Mouse (Mus musculus) embryonic facial prominence, embryonic 14.5 days (tissue): ENCODE data around the gene Tyw3. TPM values are rescaled to one million over a fixed set of nuclear protein-coding genes. Genes with fewer than 3 reads are reported as not detected.
A peak's percentile ranks its signal among the peaks of the same experiment; 100 is the strongest.

Experiments
- ATAC-seq: fragments of 200-750 bp; cut with Nextera tagmentation; 2 replicates; pipeline ENCODE4 v1.8.0; 2017; ENCODE audit warnings: low read depth, moderate number of reproducible peaks, moderate TSS enrichment
- DNase-seq: peaks from one replicate; pipeline ENCODE4 v3.0.0-alpha.2; 2015; ENCODE audit warnings: low spot score
- H3K27ac ChIP-seq: fragments of 300-500 bp; sonication (generic); replicated peaks from 2 replicates; pipeline ENCODE4 v1.5.1; 2014; ENCODE audit warnings: low read depth, mild to moderate bottlenecking, low read length, moderate library complexity
- H3K27me3 ChIP-seq: fragments of 300-500 bp; sonication (generic); replicated peaks from 2 replicates; pipeline ENCODE4 v1.6.1; 2014; ENCODE audit warnings: low read length; ENCODE audit not compliant: control insufficient read depth, insufficient read depth
- H3K36me3 ChIP-seq: fragments of 300-500 bp; sonication (generic); 2 replicates; pipeline ENCODE4 v1.6.1; 2014; ENCODE audit warnings: low read length, mixed read lengths; ENCODE audit not compliant: control insufficient read depth, insufficient read depth
- H3K4me1 ChIP-seq: fragments of 300-500 bp; sonication (generic); 2 replicates; pipeline ENCODE4 v1.6.1; 2014; ENCODE audit warnings: antibody characterized with exemption, low read length; ENCODE audit not compliant: control insufficient read depth, insufficient read depth
- H3K4me2 ChIP-seq: fragments of 300-500 bp; sonication (generic); 2 replicates; pipeline ENCODE4 v1.6.1; 2014; ENCODE audit warnings: low read depth, mild to moderate bottlenecking, low read length, moderate library complexity, mixed read lengths
- H3K4me3 ChIP-seq: fragments of 300-500 bp; sonication (generic); 2 replicates; pipeline ENCODE4 v1.5.1; 2014; ENCODE audit warnings: low read depth, mild to moderate bottlenecking, low read length
- H3K9ac ChIP-seq: fragments of 300-500 bp; sonication (generic); 2 replicates; pipeline ENCODE4 v1.6.1; 2014; ENCODE audit warnings: low read depth, mild to moderate bottlenecking, low read length, moderate library complexity, mixed read lengths
- H3K9me3 ChIP-seq: fragments of 300-500 bp; sonication (generic); 2 replicates; pipeline ENCODE4 v1.6.1; 2016; ENCODE audit warnings: low read length; ENCODE audit not compliant: control insufficient read depth
- WGBS: fragments of 180-500 bp; shearing (Covaris S2); extraction: QIAGEN DNeasy Blood & Tissue Kit; methylation state at CpG from one replicate; pipeline ENCODE4 v1.1.7; 2014; 5-methylcytosine and 5-hydroxymethylcytosine counted together
- polyA plus RNA-seq: library from polyadenylated mRNA; unstranded; fragments of >200 nt; fragmentation: Nextera tagmentation; extraction: Ambion mirVana; gene quantifications from 2 replicates; pipeline ENCODE4 v1.2.1, GENCODE M21; 2014

Tyw3 gene
- polyA plus RNA-seq, 1 experiment from 2014 or later, result 13.4 TPM

DNA sequence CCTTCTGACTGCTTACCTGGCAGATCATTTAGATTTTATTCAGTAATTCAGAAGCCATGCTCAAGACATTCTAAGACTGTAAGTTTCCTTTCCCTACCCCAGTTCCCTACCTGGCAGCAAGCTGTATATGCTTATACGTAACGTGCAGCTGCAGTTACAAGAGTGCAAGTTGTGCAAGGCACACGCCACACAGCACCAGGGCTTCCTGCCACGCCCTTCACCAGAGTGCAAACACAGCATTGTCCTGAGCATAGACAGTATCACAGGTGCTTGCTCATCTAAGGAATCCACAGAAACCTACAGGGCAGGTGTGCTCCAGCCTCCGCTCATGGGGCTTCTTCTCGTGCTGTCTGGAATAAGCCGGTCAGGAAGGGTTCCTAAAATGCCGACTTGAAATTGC, 19.0 kb downstream of the Tyw3 start:
- Histone ChIP-seq H3K4me1 (no peaks in the 10 kb centered on the region), H3K4me2 (no peak overlapping the region), H3K9ac (no peak overlapping the region), H3K27me3 (no peaks in the 10 kb centered on the region), H3K27ac (no peak overlapping the region), H3K4me3 (no peak overlapping the region), H3K36me3 (peaks cover 15% of the 10 kb centered on the region), H3K9me3 (no peaks in the 10 kb centered on the region)
- 90% methylated on average over 7 of the region's 8 CpGs for WGBS
- ATAC-seq, result no peak
- no peak for DNase-seq

DNA sequence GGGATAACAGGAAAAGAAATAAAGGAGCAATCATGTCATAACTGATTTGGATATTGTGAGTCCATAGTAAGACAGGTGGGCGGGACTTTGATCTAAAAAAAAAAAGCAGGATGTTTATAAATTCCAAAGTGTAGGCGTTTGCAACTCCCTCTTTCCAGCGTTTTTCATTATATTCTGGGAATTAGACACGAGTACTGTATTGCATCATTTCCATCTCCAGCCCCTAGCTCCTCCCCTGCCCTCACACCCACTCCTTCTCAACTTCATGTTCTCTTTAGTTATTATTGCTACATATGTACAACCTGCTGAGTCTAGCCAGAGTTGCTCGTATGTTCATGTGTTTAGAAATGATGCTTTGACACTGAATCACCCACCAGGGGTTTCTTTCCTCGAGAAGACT, 23.2 kb downstream of the Tyw3 start:
- DNase-seq (no peak), ATAC-seq (no peak)
- no peak overlapping the region for H3K4me3 ChIP-seq
- H3K9ac ChIP-seq, result no peak overlapping the region
- H3K4me1 ChIP-seq, result peaks cover 12% of the 10 kb centered on the region; the same call in 1 of the 2 replicates
- H3K9me3 ChIP-seq, result no peaks in the 10 kb centered on the region
- 62% methylated on average over 6 of the region's 6 CpGs for WGBS
- peaks cover 2% of the 10 kb centered on the region; the same call in 1 of the 2 replicates for H3K36me3 ChIP-seq
- H3K27ac ChIP-seq, result no peak overlapping the region
- no peak overlapping the region for H3K4me2 ChIP-seq
- H3K27me3 ChIP-seq, result peaks cover 8% of the 10 kb centered on the region

DNA sequence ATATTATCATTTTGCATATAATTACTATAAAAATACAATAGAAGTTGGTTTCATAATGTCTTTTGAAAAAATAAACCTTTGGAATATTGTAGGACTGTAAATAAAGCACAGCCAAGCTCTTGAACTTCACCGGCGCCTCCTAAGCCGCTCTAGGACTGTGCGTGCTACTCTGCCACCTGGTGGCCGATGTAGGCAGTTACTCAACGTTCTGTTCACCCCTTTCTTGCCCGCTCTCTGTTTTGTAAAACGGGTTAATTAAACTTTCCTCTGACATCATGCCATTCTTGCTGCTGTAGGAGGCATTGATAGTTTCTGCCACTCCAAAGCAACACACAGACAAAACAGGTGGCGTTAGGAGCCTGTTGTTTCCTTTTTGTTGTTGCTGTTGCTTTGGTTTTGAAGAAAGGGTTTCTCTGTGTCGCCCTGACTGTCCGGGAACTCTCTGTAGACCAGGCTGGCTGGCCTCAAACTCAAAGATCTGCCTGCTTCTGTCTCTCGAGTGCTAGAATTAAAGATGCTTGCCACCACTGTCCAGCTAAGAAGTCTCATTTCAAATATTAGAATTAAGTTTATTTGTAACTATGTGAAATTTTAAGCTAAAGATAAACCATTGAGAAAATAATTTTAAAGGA, 24.4 kb downstream of the Tyw3 start:
- no peak overlapping the region for H3K4me3 ChIP-seq
- ATAC-seq (peak; percentile 72), DNase-seq (peak; percentile 91)
- H3K27ac ChIP-seq, result no peak overlapping the region
- H3K9me3 ChIP-seq, result no peaks in the 10 kb centered on the region
- H3K9ac ChIP-seq, result peak overlapping the region; percentile 48; the same call in 1 of the 2 replicates
- peaks cover 12% of the 10 kb centered on the region; the same call in 1 of the 2 replicates for H3K4me1 ChIP-seq
- WGBS, result 10% methylated on average over 12 of the region's 12 CpGs
- peaks cover 8% of the 10 kb centered on the region for H3K27me3 ChIP-seq
- H3K36me3 ChIP-seq, result no peaks in the 10 kb centered on the region
- 0 out of 2 replicates have a peak overlapping the region, but pooled peaks have one; percentile 13 for H3K4me2 ChIP-seq

DNA sequence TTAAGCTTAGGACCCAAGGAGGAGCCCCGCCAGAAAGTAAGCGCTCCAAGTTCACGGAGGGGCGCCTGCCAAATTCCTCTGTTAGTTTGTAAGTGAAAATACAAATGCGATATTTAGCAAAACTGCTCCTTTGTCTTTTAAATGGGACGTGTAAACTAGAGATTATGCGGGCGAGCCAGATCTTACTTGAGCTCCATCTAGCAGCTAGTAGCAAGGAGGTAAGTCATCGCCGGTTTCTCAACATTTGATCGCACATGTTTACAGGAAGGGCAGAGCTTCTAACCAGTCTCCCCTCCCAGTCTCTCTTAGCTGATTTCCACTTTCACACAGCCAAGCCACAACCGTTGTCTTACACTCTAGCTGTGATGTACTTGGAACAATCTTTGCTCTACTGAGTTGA, 26.1 kb downstream of the Tyw3 start:
- no peaks in the 10 kb centered on the region for H3K36me3 ChIP-seq
- H3K4me2 ChIP-seq, result peak overlapping the region; percentile 53
- peak overlapping the region; percentile 21 for H3K4me3 ChIP-seq
- ATAC-seq (no peak), DNase-seq (peak; percentile 81)
- peaks cover 16% of the 10 kb centered on the region; the same call in 1 of the 2 replicates for H3K4me1 ChIP-seq
- 4% methylated on average over 12 of the region's 12 CpGs for WGBS
- H3K9ac ChIP-seq, result peak overlapping the region; percentile 28
- H3K27me3 ChIP-seq, result peaks cover 8% of the 10 kb centered on the region
- H3K9me3 ChIP-seq, result no peaks in the 10 kb centered on the region
- H3K27ac ChIP-seq, result peak overlapping the region; percentile 73

DNA sequence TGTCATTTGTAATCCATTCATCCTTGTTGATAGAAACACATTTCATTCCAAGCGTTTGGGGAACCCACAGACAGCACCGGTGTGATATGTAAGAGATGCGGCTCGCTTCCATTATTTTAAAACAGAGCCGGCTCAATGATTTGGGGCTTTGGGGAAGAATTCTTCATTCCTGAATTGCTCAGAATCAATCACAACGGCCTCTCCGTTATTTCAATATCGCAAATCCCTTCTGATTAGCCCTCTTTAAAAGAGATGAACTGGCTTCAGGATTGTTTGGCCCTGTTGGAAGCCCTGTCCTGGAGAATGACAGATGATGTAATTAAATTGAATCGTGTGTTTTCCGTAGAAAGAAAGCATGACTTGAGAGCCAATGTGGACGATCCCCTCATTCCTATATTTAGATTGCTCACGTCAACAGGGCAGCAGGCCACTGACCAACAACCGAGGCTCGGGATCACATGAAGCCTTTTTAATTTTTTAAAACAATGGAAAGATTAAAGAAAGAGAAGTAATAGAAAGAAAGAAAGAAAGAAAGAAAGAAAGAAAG, 26.8 kb downstream of the Tyw3 start:
- 0 out of 2 replicates have a peak overlapping the region, but pooled peaks have one; percentile 6 for H3K4me3 ChIP-seq
- 39% methylated on average over 14 of the region's 14 CpGs for WGBS
- H3K9me3 ChIP-seq, result no peaks in the 10 kb centered on the region
- H3K36me3 ChIP-seq, result no peaks in the 10 kb centered on the region
- peak overlapping the region; percentile 39 for H3K27ac ChIP-seq
- peak overlapping the region; percentile 53 for H3K4me2 ChIP-seq
- H3K27me3 ChIP-seq, result peaks cover 8% of the 10 kb centered on the region
- H3K4me1 ChIP-seq, result peaks cover 16% of the 10 kb centered on the region; the same call in 1 of the 2 replicates
- no peak for ATAC-seq
- H3K9ac ChIP-seq, result peak overlapping the region; percentile 44
- DNase-seq, result no peak

DNA sequence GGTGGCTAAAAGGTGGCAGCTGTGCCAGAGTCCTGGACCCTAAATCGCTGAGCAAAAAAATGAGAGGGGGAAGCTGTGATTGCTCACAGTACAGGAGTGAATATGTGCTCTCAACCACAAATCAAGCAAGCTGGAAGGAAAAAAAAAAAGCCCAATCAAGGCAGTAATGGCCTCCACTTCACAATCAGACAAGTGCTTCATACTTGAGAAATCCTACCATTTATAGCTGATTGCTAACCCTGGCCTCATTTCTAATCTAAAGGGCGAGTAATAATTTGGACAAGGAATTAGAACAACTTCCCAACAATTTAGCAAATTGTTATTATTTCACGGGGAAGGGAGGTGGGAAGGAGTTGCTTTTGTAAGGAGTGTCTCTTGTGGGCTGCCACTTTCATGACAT, 31.5 kb downstream of the Tyw3 start:
- Histone ChIP-seq H3K27me3 (peaks cover 8% of the 10 kb centered on the region), H3K27ac (no peak overlapping the region), H3K36me3 (no peaks in the 10 kb centered on the region), H3K9me3 (no peaks in the 10 kb centered on the region), H3K4me1 (peaks cover 7% of the 10 kb centered on the region; the same call in 1 of the 2 replicates), H3K4me2 (no peak overlapping the region), H3K9ac (no peak overlapping the region), H3K4me3 (no peak overlapping the region)
- no peak for DNase-seq
- WGBS, result 66% methylated on average over 3 of the region's 3 CpGs
- no peak for ATAC-seq

DNA sequence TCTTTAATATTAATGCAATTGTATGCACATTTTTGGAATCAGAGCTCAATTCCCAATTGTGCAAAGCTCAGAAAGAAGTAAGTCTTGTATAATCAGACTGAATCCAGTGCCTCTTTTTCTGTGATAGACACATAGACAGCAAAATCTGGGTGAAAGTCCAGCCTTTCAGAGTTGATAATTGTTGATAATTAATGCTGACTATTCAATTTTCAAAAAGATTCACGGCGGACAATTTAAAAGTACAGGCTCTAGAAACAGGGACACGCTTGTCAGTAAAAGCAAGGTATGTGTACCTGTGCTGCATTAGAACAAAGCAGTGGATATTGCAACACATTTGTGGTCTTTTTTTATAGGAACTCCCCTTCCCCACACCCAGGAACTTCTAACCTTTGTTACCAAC, 34.7 kb downstream of the Tyw3 start:
- no peak overlapping the region for H3K4me2 ChIP-seq
- H3K27ac ChIP-seq, result no peak overlapping the region
- WGBS, result 89% methylated on average over 3 of the region's 3 CpGs
- peaks cover 8% of the 10 kb centered on the region; the same call in 1 of the 2 replicates for H3K4me1 ChIP-seq
- no peaks in the 10 kb centered on the region for H3K9me3 ChIP-seq
- ATAC-seq, result no peak
- H3K36me3 ChIP-seq, result no peaks in the 10 kb centered on the region
- no peak for DNase-seq
- no peak overlapping the region for H3K9ac ChIP-seq
- H3K27me3 ChIP-seq, result no peaks in the 10 kb centered on the region
- H3K4me3 ChIP-seq, result no peak overlapping the region

DNA sequence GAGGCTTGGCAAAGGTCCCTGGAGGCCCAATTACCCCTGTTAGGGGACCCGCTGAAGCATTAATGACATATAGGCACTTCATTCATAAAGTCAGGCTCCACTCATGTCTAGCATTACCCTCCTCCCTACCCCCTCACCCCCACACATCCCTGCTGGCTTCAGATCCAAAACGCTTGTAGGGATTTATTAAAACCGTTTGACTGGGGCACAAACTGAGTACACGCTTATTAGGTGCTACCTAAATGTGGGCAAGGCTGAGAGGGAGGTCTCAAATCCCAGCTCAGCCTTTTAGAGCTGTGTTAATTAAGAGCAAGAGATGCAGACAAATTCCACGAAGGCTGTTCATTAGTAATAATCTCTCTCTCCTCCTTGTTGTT, 45.9 kb downstream of the Tyw3 start:
- H3K27ac ChIP-seq, result no peak overlapping the region
- no peak for DNase-seq

More for the DNA sequence above, 45.9 kb downstream of the Tyw3 start:
- no peak overlapping the region for H3K9ac ChIP-seq
- no peaks in the 10 kb centered on the region for H3K9me3 ChIP-seq
- no peaks in the 10 kb centered on the region for H3K36me3 ChIP-seq
- H3K4me1 ChIP-seq, result peaks cover 13% of the 10 kb centered on the region
- no peak overlapping the region for H3K4me3 ChIP-seq
- WGBS, result 17% methylated on average over 5 of the region's 5 CpGs
- peak; percentile 51; the same call in 1 of the 2 replicates for ATAC-seq
- peak overlapping the region; percentile 5; the same call in 1 of the 2 replicates for H3K4me2 ChIP-seq
- H3K27me3 ChIP-seq, result peaks cover 23% of the 10 kb centered on the region; the same call in 1 of the 2 replicates
